ENCODE assay signal across 6 mouse cellular contexts in the genomic region with DNA sequence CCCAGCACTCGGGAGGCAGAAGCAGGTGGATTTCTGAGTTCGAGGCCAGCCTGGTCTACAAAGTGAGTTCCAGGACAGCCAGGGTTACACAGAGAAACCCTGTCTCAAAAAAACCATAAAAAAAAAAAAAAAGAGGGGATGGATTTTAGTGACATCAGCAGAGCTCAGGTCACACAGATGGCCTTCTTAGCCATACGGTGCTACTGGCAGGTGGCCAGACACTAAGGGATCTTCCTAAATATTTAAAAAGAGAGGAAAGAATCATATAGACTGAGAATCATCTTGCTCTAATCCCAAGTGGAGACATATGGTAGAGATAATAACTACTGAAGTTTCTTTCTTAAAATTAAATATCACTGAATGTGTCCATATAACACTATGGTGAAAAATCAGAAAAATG.
A peak's percentile ranks its signal among the peaks of the same experiment; 100 is the strongest.
DNase-seq lines count a peak whose midpoint lies in the region.

No protein-coding gene starts in this region.

- DNase-seq in cerebellum, adult 11 months, result peak; percentile 38
- DNase-seq in cerebellum, adult 18-20 months, result peak; percentile 58 to 62
- peak; percentile 46 for DNase-seq in cerebellum, adult 8-10 months
- peak; percentile 53 for DNase-seq in cerebellum, adult 9-11 months
- peak; percentile 62 to 77 for DNase-seq in cerebellum, postnatal 25 days
- DNase-seq in heart, adult 11 months, result peak; percentile 45

Comparison
In these comparisons a context has a peak if more than half of its experiments do, and no peak if none do; other contexts are left out.
1. Peak in every context shown above with its lines: DNase-seq.